8 mouse cellular contexts compared by ENCODE assay signal in the genomic region with DNA sequence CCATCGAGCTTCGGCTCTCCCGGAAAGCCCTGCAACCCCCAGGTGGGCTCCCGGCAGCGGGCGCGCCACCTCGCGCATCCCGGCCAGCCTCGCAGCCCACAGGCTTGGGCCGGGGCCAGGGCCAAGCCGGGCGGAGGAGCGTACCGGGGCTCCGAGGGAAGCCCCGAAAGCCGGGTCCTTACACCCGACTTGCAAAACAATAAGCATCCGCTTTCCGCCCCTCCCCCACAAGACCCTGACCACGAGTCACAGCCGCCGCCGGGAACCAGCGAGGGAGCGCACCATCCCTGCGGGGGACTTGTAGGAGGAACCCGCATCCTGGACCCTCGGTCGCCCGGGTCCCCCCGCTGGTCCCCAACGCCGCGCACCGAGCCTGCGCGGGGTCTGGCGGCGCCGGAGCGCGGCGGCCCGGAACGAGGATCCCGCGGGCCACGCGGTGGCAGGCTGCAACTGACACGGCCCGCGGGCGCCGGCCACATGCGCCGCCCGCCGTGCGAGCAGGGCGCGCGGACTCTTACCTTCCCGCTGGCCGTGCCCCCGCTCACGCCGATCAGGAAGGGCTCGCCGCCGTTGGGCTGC. TPM values are rescaled to one million over a fixed set of nuclear protein-coding genes. Genes with fewer than 3 reads are reported as not detected.
A peak's percentile ranks its signal among the peaks of the same experiment; 100 is the strongest.
DNase-seq lines count a peak whose midpoint lies in the region; ATAC-seq lines count a peak whose summit lies in the region.

No protein-coding gene starts in this region.

- peak overlapping the region; percentile 89 for H3K27ac ChIP-seq in heart, embryonic 12.5 days (ENCODE audit: poor library complexity, severe bottlenecking)

- peak; percentile 71 to 72 for DNase-seq in B cell, adult 2 months
- DNase-seq in ZHBTc4 (ENCODE audit: low read depth, low spot score): peak; percentile 83
- peak; percentile 76 for DNase-seq in embryo, embryonic 10 days (ENCODE audit: low spot score)
- peak; percentile 18 to 62 for DNase-seq in kidney, postnatal 36 days
- DNase-seq in lung, postnatal 10 days: peak; percentile 76
- DNase-seq in ovary, postnatal 14 days (ENCODE audit: low spot score): peak; percentile 52
- peak; percentile 87 to 88 for DNase-seq in thymus, postnatal 36 days

- H3K36me3 ChIP-seq in heart, embryonic 12.5 days: 0 out of 2 replicates have a peak, but pooled peaks cover 2% of the 10 kb centered on the region

- H3K9me3 ChIP-seq in heart, embryonic 12.5 days (replicated peaks): no peaks in the 10 kb centered on the region

- H3K9ac ChIP-seq in heart, embryonic 12.5 days: peak overlapping the region; percentile 96

- peaks cover 49% of the 10 kb centered on the region for H3K4me1 ChIP-seq in heart, embryonic 12.5 days (replicated peaks)

- ATAC-seq in heart, embryonic 12.5 days (ENCODE audit: insufficient number of reproducible peaks, low FRiP score): peak; percentile 48

- peak overlapping the region; percentile 80 for H3K4me2 ChIP-seq in heart, embryonic 12.5 days

- peak overlapping the region; percentile 96 for H3K4me3 ChIP-seq in heart, embryonic 12.5 days

- 0 out of 2 replicates have a peak, but pooled peaks cover 4% of the 10 kb centered on the region for H3K27me3 ChIP-seq in heart, embryonic 12.5 days (replicated peaks)

- under 1% methylated on average over 67 of the region's 73 CpGs for WGBS in heart, embryonic 12.5 days

RNA-seq across cellular contexts. Expression of a gene that starts 0.8 kb away (rescaled TPM):
- 68.9 and 75.3 TPM in 2 replicates for polyA plus RNA-seq in heart, embryonic 12.5 days (2016; fragmentation: Nextera tagmentation; extraction: Ambion mirVana)

RNA-seq across cellular contexts. Expression of a gene that starts 23.8 kb away (rescaled TPM):
- 79.7 and 83.1 TPM in 2 replicates for polyA plus RNA-seq in heart, embryonic 12.5 days (2016; fragmentation: Nextera tagmentation; extraction: Ambion mirVana)

Comparison
In these comparisons a context has a peak if more than half of its experiments do, and no peak if none do; other contexts are left out.
1. Peak in every context shown above with its lines: DNase-seq, ATAC-seq, H3K4me3 ChIP-seq and H3K27ac ChIP-seq.